Mouse (Mus musculus): ENCODE measurements around the gene Bckdha.

GRCm38 (mm10) chr7:25666381-25666780 lies 7.6 kb upstream of the Bckdha start:
- TF ChIP-seq POLR2A (IDR thresholded peaks at IDR 0.05; ENCODE audit: borderline replicate concordance, low read depth, low read length) = no peak
- no peak for TF ChIP-seq CTCF (IDR thresholded peaks at IDR 0.05; ENCODE audit: low read depth, low read length)
